Mouse (Mus musculus) heart, postnatal 36 days (tissue): ENCODE data around the gene Rarb. TPM values are rescaled to one million over a fixed set of nuclear protein-coding genes. Genes with fewer than 3 reads are reported as not detected.
"Not testable (repeated sequence)": the region's sequence is repeated elsewhere in the genome, so short reads cannot be mapped to it uniquely, and the experiment has no call there.

Experiments used
- DNase-seq, 2 experiments: peaks; one replicate each; pipeline ENCODE4 v3.0.0; 2021 to 2022
- intact Hi-C: fragments of 180-260 bp; cut with DNase I; formaldehyde crosslinking; loops from one replicate; pipeline ENCODE4 v1.15.1; 2025
- total RNA-seq, 2 experiments: library from RNA; stranded (reverse); gene quantifications; 2 replicates each; pipeline ENCODE4 v1.2.3; 2021

The Rarb gene
- 10 to 100 TPM; 15.8 to 16.2 TPM for total RNA-seq

DNA sequence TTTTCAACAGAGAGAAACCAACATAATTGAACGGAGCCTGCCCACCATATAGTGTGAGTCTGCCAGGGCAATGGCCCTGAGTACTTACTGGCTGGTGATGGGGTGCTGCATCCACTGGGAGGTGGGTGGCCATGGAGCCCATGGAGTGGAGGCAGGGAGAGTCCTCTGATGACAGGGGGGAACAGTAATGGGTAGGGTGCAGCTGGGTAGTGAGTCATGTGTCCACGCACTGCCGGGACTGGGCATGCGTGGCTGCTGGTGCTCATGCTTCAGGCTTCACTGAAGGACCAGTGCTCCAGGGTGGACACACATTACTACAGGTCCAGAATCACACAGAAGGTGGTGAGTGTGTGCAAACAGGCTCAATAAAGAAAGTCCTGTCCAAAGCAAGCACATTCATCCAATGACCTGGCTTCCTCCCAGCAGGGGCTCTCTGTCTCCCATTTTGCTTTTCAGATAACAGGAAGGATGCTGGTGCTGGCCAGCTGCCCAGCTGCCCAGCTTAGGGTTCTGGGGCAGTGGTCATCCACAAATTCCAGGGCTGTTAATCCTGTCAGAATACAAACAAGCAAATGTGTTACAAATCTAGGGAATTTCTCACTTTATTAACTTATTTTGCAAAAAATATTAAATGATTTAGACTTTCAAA lies at the start of gene Rarb:
Gene Rarb (minus strand): TSS at position 555 of the 649 bp plus-strand sequence.
- intact Hi-C loops = no loop called here
- DNase-seq = no peak

GRCm38 (mm10) chr14:16842036-16842435 lies 23.1 kb upstream of the Rarb start:
- intact Hi-C loops = no loop called here
- DNase-seq = no peak

GRCm38 (mm10) chr14:16841597-16841989 lies 22.6 kb upstream of the Rarb start:
- intact Hi-C loops = no loop called here

DNA sequence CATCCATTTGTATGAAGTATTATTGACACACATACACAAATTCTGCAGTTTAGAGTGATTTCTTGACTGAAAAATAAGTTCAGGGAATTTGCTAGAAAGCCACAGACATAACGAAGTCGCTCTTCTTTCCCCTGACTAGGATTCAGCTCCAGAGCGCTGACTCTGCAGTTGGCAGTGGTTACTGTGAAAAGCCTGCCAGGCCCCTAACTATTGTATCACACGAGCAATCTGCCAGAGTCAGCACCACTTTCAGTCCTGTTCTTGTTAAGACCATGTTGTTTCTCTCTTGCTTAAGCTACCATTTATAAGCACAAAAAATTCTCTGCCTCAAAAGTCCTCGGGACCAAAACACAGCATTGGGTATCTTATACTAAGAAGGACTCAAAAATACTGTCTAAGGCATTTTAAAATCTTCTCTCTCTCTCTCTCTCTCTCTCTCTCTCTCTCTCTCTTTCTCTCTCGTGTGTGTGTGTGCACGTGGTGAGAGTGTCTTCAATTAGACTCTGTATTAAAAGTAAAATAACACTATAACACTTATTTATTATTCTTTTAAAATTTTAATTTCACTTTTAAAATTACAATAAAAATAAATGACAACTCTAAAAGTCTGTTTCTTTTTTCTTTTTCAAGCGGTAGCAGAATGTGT lies 22.1 kb upstream of the Rarb start:
- intact Hi-C loops = no loop called here
- peak; percentile 31 to 41 for DNase-seq

More at GRCm38 (mm10) chr14:16841597-16841989, 22.6 kb upstream of the Rarb start:
- DNase-seq = no peak

DNA sequence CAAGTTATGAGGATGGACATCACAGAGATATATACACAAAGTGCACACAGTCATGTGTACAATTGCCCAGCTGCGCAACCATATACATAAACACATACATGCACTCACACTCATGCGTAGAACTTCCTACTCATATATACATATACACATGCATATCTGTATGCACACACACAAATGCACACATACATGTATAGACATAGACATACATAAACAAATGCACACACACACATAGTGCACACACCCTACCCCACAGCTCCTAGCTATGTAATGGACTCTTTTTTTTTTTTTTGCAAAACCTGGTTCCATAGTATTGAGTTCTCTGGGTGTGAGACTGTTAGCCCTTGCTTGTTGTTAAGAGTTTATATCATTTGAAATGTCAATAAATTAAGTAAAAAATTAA lies 21.2 kb upstream of the Rarb start:
- no peak for DNase-seq
- intact Hi-C loops = no loop called here

GRCm38 (mm10) chr14:16815096-16815741 lies 3.7 kb downstream of the Rarb start:
- no peak for DNase-seq
- intact Hi-C loops = no loop called here

DNA sequence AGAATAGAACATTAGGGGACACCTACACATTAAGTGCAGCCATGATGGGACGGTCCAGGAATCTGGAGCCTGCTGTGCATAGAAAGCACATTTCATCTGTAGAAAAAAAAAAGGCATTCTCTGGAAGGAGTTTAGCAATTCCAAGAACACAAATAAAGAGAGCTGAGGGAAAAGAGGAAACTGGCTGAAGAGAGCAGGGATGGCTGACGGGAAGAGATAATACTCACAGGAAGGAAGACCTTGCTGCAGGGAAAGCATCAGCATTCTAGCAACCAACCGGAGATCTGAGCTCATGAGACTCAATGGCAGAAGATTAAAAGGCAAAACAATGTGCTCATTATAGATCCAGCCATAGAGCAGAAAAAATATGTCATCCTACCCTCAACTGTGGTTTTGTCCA lies 12.8 kb downstream of the Rarb start:
- DNase-seq = no peak
- intact Hi-C loops = no loop called here

GRCm38 (mm10) chr14:16790161-16790560 lies 28.8 kb downstream of the Rarb start:
- no peak for DNase-seq
- intact Hi-C loops = no loop called here

GRCm38 (mm10) chr14:16781942-16782541 lies 36.9 kb downstream of the Rarb start:
- no peak for DNase-seq
- intact Hi-C loops = no loop called here

GRCm38 (mm10) chr14:16776723-16777381 lies 42.1 kb downstream of the Rarb start:
- intact Hi-C loops = no loop called here
- DNase-seq = no peak

GRCm38 (mm10) chr14:16772927-16773326 lies 46.0 kb downstream of the Rarb start:
- intact Hi-C loops = no loop called here
- DNase-seq = no peak

DNA sequence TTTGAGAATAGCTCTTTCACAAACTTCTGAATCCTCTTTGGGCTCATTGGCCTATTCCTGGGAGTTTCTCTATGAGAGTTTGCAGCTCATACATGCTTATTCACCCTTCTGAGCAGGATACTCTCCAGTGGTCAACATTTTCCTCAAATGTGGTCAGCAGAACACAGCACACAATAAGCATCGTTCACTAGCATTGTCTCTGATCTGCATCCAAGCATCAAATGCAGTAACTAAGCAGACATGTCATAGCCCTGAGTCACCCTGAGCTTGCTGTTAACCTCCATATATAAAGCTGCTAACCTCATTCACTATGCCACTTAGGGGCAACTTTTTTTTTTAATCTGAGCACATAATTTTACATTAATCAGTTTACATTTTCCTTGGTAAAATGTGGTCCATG lies 53.1 kb downstream of the Rarb start:
- DNase-seq = no peak
- intact Hi-C loops = no loop called here

DNA sequence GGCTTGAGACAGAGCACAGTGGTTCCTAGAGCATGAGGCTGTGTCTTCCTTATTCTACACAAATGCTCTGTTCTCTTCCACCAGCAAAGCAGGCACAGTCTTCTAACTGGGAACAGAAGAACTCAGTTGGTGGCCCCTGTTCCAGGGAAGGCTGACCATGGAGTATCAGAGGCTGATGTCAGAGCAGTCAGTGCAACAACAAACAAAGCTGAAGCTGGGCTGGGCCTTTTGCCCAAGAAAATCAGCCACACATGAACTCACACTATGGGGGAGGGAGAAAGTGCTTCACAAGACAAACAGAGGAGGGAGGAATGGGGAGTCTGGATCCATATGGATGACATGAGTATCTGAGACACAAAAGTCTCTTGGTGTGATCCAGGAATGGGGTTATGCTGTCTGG lies 56.2 kb downstream of the Rarb start:
- DNase-seq = no peak
- intact Hi-C loops = no loop called here

DNA sequence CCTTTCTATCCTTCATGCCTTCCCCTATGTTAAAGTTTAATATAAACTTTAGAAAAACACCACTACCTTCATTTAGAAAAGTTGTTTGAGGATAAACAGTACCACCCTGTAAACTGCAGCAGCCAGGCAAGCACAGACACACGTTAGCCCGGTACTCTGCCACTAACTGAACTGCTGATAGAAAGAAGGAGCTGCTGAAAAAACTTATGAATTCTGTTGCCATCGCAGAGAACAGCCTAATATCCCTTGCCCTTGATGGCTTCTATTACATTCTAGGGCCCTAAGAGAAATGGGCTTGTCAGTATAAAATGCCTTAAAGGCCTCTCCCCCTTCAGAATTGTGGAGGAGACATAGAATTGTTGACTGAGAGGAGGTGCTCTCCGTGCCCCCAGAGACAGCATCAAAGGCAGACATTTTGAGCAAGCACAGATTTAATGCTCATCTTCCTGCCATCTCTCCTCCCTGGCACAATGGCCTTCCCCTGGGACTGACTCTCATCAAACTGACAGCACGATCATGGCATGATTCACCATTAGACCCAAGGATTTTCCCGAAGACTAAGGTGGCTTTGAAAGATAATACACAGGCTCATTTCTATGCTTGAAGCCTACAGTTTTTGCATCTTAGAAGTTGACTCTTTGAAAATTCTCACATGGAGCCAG lies 60.1 kb downstream of the Rarb start:
- intact Hi-C loops = no loop called here

GRCm38 (mm10) chr14:16755601-16756000 lies 63.4 kb downstream of the Rarb start:
- intact Hi-C loops = not testable (repeated sequence)

More for the DNA sequence above, 60.1 kb downstream of the Rarb start:
- no peak for DNase-seq

GRCm38 (mm10) chr14:16752648-16753047 lies 66.3 kb downstream of the Rarb start:
- intact Hi-C loops = no loop called here
- no peak for DNase-seq

More at GRCm38 (mm10) chr14:16755601-16756000, 63.4 kb downstream of the Rarb start:
- not testable (repeated sequence) for DNase-seq

- intact Hi-C loops = no loop called here
- DNase-seq = no peak
Observed at GRCm38 (mm10) chr14:16746982-16747578, 71.9 kb downstream of the Rarb start.

GRCm38 (mm10) chr14:16740982-16741739 lies 77.8 kb downstream of the Rarb start:
- intact Hi-C loops = no loop called here
- DNase-seq = no peak

GRCm38 (mm10) chr14:16738538-16738937 lies 80.4 kb downstream of the Rarb start:
- intact Hi-C loops = no loop called here

More at GRCm38 (mm10) chr14:16738538-16738937, 80.4 kb downstream of the Rarb start:
- no peak for DNase-seq
